Mouse (Mus musculus) granulocyte monocyte progenitor cell, adult 5-6 weeks (primary cell): ENCODE results near the gene Bloc1s1. TPM values are rescaled to one million over a fixed set of nuclear protein-coding genes. Genes with fewer than 3 reads are reported as not detected.

Experiments used
- ATAC-seq: replicated peaks from 2 replicates; pipeline ENCODE4 v1.8.0; 2016; ENCODE audit warnings: mild to moderate bottlenecking, moderate TSS enrichment, inconsistent platforms; ENCODE audit not compliant: poor library complexity, severe bottlenecking
- total RNA-seq, 2 experiments: library from RNA; stranded (forward) in 1 of 2; stranded (reverse) in 1 of 2; fragments of 200-712, 200-1000 nt in 1 of 2; fragments of >200 nt in 1 of 2; fragmentation: Nextera tagmentation in 1 of 2; gene quantifications; 2 replicates each; pipeline ENCODE4 v1.2.3; 2014 to 2017

Bloc1s1 gene
- total RNA-seq, 2 experiments from 2014 or later: 71.3 to 124 TPM

GRCm38 (mm10) chr10:128933976-128934721 lies 10.3 kb upstream of the Bloc1s1 start:
- ATAC-seq: peak; percentile 39

GRCm38 (mm10) chr10:128933574-128933973 lies 9.7 kb upstream of the Bloc1s1 start, which contains the start of gene Itga7:
Itga7 (plus strand) TSS chr10:128933818.
- ATAC-seq: peak; percentile 71

- no peak for ATAC-seq
Observed at GRCm38 (mm10) chr10:128931441-128931840, 7.6 kb upstream of the Bloc1s1 start.

GRCm38 (mm10) chr10:128929638-128930378 lies 6.0 kb upstream of the Bloc1s1 start:
- ATAC-seq: no peak

- no peak for ATAC-seq
Observed at GRCm38 (mm10) chr10:128928356-128928755, 4.5 kb upstream of the Bloc1s1 start.

- peak; percentile 94 for ATAC-seq
Observed at GRCm38 (mm10) chr10:128923013-128923691, 683 bp downstream of the Bloc1s1 start.

GRCm38 (mm10) chr10:128922822-128923012 lies 1.1 kb downstream of the Bloc1s1 start, which contains the start of gene Rdh5:
Rdh5 (minus strand) TSS chr10:128922888.
- no peak for ATAC-seq

GRCm38 (mm10) chr10:128921883-128922821 lies 1.7 kb downstream of the Bloc1s1 start:
- ATAC-seq: no peak

GRCm38 (mm10) chr10:128921251-128921650 lies 2.6 kb downstream of the Bloc1s1 start:
- ATAC-seq: no peak

GRCm38 (mm10) chr10:128920736-128921161 lies 3.1 kb downstream of the Bloc1s1 start:
- ATAC-seq: no peak

GRCm38 (mm10) chr10:128919966-128920365 lies 3.9 kb downstream of the Bloc1s1 start:
- no peak for ATAC-seq

- ATAC-seq: no peak
Observed at GRCm38 (mm10) chr10:128919203-128919631, 4.6 kb downstream of the Bloc1s1 start.

GRCm38 (mm10) chr10:128918246-128918645 lies 5.6 kb downstream of the Bloc1s1 start:
- no peak for ATAC-seq

- ATAC-seq: no peak
Observed at GRCm38 (mm10) chr10:128917400-128917799, 6.4 kb downstream of the Bloc1s1 start.

GRCm38 (mm10) chr10:128916665-128917064 lies 7.2 kb downstream of the Bloc1s1 start:
- no peak for ATAC-seq

- ATAC-seq: no peak
Observed at GRCm38 (mm10) chr10:128915550-128915949, 8.3 kb downstream of the Bloc1s1 start.

GRCm38 (mm10) chr10:128913696-128914095 lies 10.1 kb downstream of the Bloc1s1 start:
- no peak for ATAC-seq

GRCm38 (mm10) chr10:128913219-128913618 lies 10.6 kb downstream of the Bloc1s1 start:
- peak; percentile 58 for ATAC-seq

- ATAC-seq: no peak
Observed at GRCm38 (mm10) chr10:128912791-128913190, 11.0 kb downstream of the Bloc1s1 start.

- no peak for ATAC-seq
Observed at GRCm38 (mm10) chr10:128912268-128912667, 11.6 kb downstream of the Bloc1s1 start.
